Mouse (Mus musculus) MEL (cell line): ENCODE data around the gene Fgfr2. TPM values are rescaled to one million over a fixed set of nuclear protein-coding genes. Genes with fewer than 3 reads are reported as not detected.
A peak's percentile ranks its signal among the peaks of the same experiment; 100 is the strongest.

ENCODE experiments used
- DNase-seq: peaks from one replicate; pipeline ENCODE4 v3.0.0; 2011; ENCODE audit warnings: low read depth, low spot score
- H3K27ac ChIP-seq: 2 replicates; pipeline ENCODE4 v1.5.1; 2012; ENCODE audit warnings: low read depth, mild to moderate bottlenecking, control low read depth, low read length, moderate library complexity; ENCODE audit not compliant: control insufficient read depth
- H3K27me3 ChIP-seq, 2 experiments: fragments of 150-350 bp in 1 of 2; sonication (generic) in 1 of 2; 2 replicates each; pipeline ENCODE4 v1.6.1; 2012; ENCODE audit warnings: low read length in 2 of 2, mild to moderate bottlenecking in 2 of 2, improper control_type of control experiment in 1 of 2, moderate library complexity in 1 of 2; ENCODE audit not compliant: insufficient read depth in 2 of 2, control insufficient read depth in 1 of 2
- H3K36me3 ChIP-seq, 2 experiments: 2 replicates each; pipeline ENCODE4 v1.6.1; 2012 to 2014; ENCODE audit warnings: low read length in 2 of 2, improper control_type of control experiment in 1 of 2, inconsistent platforms in 1 of 2, mild to moderate bottlenecking in 1 of 2; ENCODE audit not compliant: insufficient read depth in 2 of 2, control insufficient read depth in 1 of 2
- H3K4me1 ChIP-seq, 2 experiments: fragments of 150-350 bp in 1 of 2; sonication (generic) in 1 of 2; 2 replicates each; pipeline ENCODE4 v1.6.1; 2012; ENCODE audit warnings: low read length in 2 of 2, improper control_type of control experiment in 1 of 2, mild to moderate bottlenecking in 1 of 2; ENCODE audit not compliant: insufficient read depth in 2 of 2, control insufficient read depth in 1 of 2
- H3K4me3 ChIP-seq, 2 experiments: fragments of 150-350 bp in 1 of 2; sonication (generic) in 1 of 2; 2 replicates each; pipeline ENCODE4 v1.5.1; 2012; ENCODE audit warnings: low read depth in 2 of 2, low read length in 2 of 2, mild to moderate bottlenecking in 2 of 2, moderate library complexity in 2 of 2, control low read depth in 1 of 2, improper control_type of control experiment in 1 of 2; ENCODE audit not compliant: control insufficient read depth in 1 of 2, insufficient read depth in 1 of 2
- H3K79me2 ChIP-seq: 2 replicates; pipeline ENCODE4 v1.6.1; 2012; ENCODE audit warnings: mild to moderate bottlenecking, low read length, moderate library complexity; ENCODE audit not compliant: control insufficient read depth, poor library complexity, insufficient read depth
- H3K9ac ChIP-seq: 2 replicates; pipeline ENCODE4 v1.6.1; 2012; ENCODE audit warnings: low read depth, mild to moderate bottlenecking, control low read depth, low read length, moderate library complexity; ENCODE audit not compliant: control insufficient read depth, poor library complexity, severe bottlenecking
- H3K9me3 ChIP-seq: fragments of 150-350 bp; sonication (generic); replicated peaks from 2 replicates; pipeline ENCODE4 v1.6.1; 2012; ENCODE audit warnings: mild to moderate bottlenecking, low read length, improper control_type of control experiment, moderate library complexity; ENCODE audit not compliant: insufficient read depth
- CHD2 ChIP-seq: IDR thresholded peaks from 2 replicates; pipeline ENCODE4 v1.6.1; 2011; ENCODE audit warnings: low read length, improper control_type of control experiment
- CTCF ChIP-seq, 3 experiments: IDR thresholded peaks in 2 of 3; conservative IDR thresholded peaks in 1 of 3; 2 replicates each; pipeline ENCODE4 v1.5.1; 2011 to 2012; ENCODE audit warnings: low read length in 3 of 3, low read depth in 2 of 3, mild to moderate bottlenecking in 2 of 3, improper control_type of control experiment in 1 of 3, inconsistent platforms in 1 of 3, mixed read lengths in 1 of 3, moderate library complexity in 1 of 3; ENCODE audit not compliant: control insufficient read depth in 1 of 3, insufficient read depth in 1 of 3, poor library complexity in 1 of 3, severe bottlenecking in 1 of 3
- GABPA ChIP-seq: IDR thresholded peaks from 2 replicates; pipeline ENCODE4 v1.6.1; 2012; ENCODE audit warnings: low read depth, mild to moderate bottlenecking, inconsistent platforms, low read length, improper control_type of control experiment, moderate library complexity
- MAFK ChIP-seq: IDR thresholded peaks from 2 replicates; pipeline ENCODE4 v1.6.1; 2011; ENCODE audit warnings: low read depth, mild to moderate bottlenecking, low read length, improper control_type of control experiment, borderline replicate concordance
- MYC ChIP-seq: IDR thresholded peaks from 2 replicates; pipeline ENCODE4 v1.6.1; 2011; ENCODE audit warnings: low read depth, mild to moderate bottlenecking, low read length, improper control_type of control experiment, moderate library complexity
- NELFE ChIP-seq: IDR thresholded peaks from 2 replicates; pipeline ENCODE4 v1.6.1; 2011; ENCODE audit warnings: low read depth, low read length, improper control_type of control experiment
- RAD21 ChIP-seq: IDR thresholded peaks from 2 replicates; pipeline ENCODE4 v1.6.1; 2011; ENCODE audit warnings: mild to moderate bottlenecking, low read depth, low read length, improper control_type of control experiment
- SIN3A ChIP-seq: IDR thresholded peaks from 2 replicates; pipeline ENCODE4 v1.6.1; 2012; ENCODE audit warnings: low read length, improper control_type of control experiment, inconsistent platforms
- SMC3 ChIP-seq: IDR thresholded peaks from 2 replicates; pipeline ENCODE4 v1.6.1; 2011; ENCODE audit warnings: low read depth, low read length, improper control_type of control experiment
- TBP ChIP-seq: IDR thresholded peaks from 2 replicates; pipeline ENCODE4 v1.8.0; 2011; ENCODE audit warnings: low read depth, low read length, improper control_type of control experiment
- USF1 ChIP-seq: IDR thresholded peaks from 2 replicates; pipeline ENCODE4 v1.6.1; 2014; ENCODE audit warnings: low read depth, mild to moderate bottlenecking, inconsistent platforms, low read length, improper control_type of control experiment, moderate library complexity
- ZC3H11A ChIP-seq: IDR thresholded peaks from 2 replicates; pipeline ENCODE4 v1.6.1; 2012; ENCODE audit warnings: low read depth, mild to moderate bottlenecking, inconsistent platforms, low read length, improper control_type of control experiment
- ZKSCAN1 ChIP-seq: IDR thresholded peaks from 2 replicates; pipeline ENCODE4 v1.6.1; 2012; ENCODE audit warnings: low read depth, mild to moderate bottlenecking, inconsistent platforms, low read length, improper control_type of control experiment, moderate library complexity
- polyA plus RNA-seq, 2 experiments: library from polyadenylated mRNA; stranded (reverse) in 1 of 2; unstranded in 1 of 2; fragments of >175 nt in 1 of 2; fragments of >200 nt in 1 of 2; gene quantifications; 2 replicates each; pipeline versions ENCODE4 v1.2.1 to v1.2.4; 2012; ENCODE audit warnings: low replicate concordance in 2 of 2, low read depth in 1 of 2; ENCODE audit not compliant: insufficient read length in 2 of 2, insufficient read depth in 1 of 2, missing spikeins in 1 of 2
- total RNA-seq: library from RNA; depleted of rRNA; stranded (reverse); fragments of 300-350 nt; gene quantifications from 2 replicates; pipeline ENCODE4 v1.2.3, GENCODE M21; 2012

Fgfr2 gene
- total and polyA plus RNA-seq, 3 experiments: not detected

- no peaks in the 10 kb centered on the region for H3K4me1 ChIP-seq
- H3K9me3 ChIP-seq: no peaks in the 10 kb centered on the region
- no peak overlapping the region for H3K27ac ChIP-seq
- no peak overlapping the region for H3K9ac ChIP-seq
- no peaks in the 10 kb centered on the region for H3K27me3 ChIP-seq
- peak; percentile 37 for DNase-seq
- TF ChIP-seq USF1 (no peak), SMC3 (peak; percentile 81), TBP (no peak), RAD21 (peak; percentile 80), ZC3H11A (peak; percentile 73), CTCF (IDR thresholded peaks at IDR 0.05 in 2 of 3, conservative IDR thresholded peaks at IDR 0.05 in 1 of 3; ENCODE audit: control insufficient read depth in 1 of 3, insufficient read depth in 1 of 3, low read depth in 2 of 3, low read length in 3 of 3, poor library complexity in 1 of 3, severe bottlenecking in 1 of 3) (peak; percentile 77 to 87 (median 80))
- no peak overlapping the region for H3K4me3 ChIP-seq
- H3K79me2 ChIP-seq: no peaks in the 10 kb centered on the region
- no peaks in the 10 kb centered on the region for H3K36me3 ChIP-seq
These were observed 1241.1 kb downstream of the Fgfr2 start for GRCm38 (mm10) chr7:131881876-131882615.

GRCm38 (mm10) chr7:131880150-131880549, 1243.0 kb downstream of the Fgfr2 start:
- no peaks in the 10 kb centered on the region for H3K79me2 ChIP-seq
- H3K36me3 ChIP-seq: no peaks in the 10 kb centered on the region
- H3K27ac ChIP-seq: no peak overlapping the region
- H3K9ac ChIP-seq: no peak overlapping the region
- no peaks in the 10 kb centered on the region for H3K9me3 ChIP-seq
- H3K4me1 ChIP-seq: no peaks in the 10 kb centered on the region
- H3K27me3 ChIP-seq: no peaks in the 10 kb centered on the region
- TF ChIP-seq SIN3A (no peak), CHD2 (no peak), USF1 (no peak), SMC3 (no peak)
- TF ChIP-seq, all 39 proteins: peak for 0
- no peak for DNase-seq
- no peak overlapping the region for H3K4me3 ChIP-seq

GRCm38 (mm10) chr7:131878846-131879245, 1244.3 kb downstream of the Fgfr2 start:
- Histone ChIP-seq H3K27me3 (no peaks in the 10 kb centered on the region), H3K9me3 (no peaks in the 10 kb centered on the region), H3K4me3 (no peak overlapping the region), H3K36me3 (no peaks in the 10 kb centered on the region), H3K4me1 (no peaks in the 10 kb centered on the region), H3K9ac (no peak overlapping the region), H3K27ac (no peak overlapping the region), H3K79me2 (no peaks in the 10 kb centered on the region)
- no peak for TF ChIP-seq MYC
- TF ChIP-seq GABPA: no peak
- TF ChIP-seq MAFK: no peak
- TF ChIP-seq NELFE: no peak
- no peak for TF ChIP-seq ZKSCAN1
- DNase-seq: no peak
